Mouse (Mus musculus): ENCODE data around the gene Fgg. TPM values are rescaled to one million over a fixed set of nuclear protein-coding genes. Genes with fewer than 3 reads are reported as not detected.

The Fgg gene
- polyA plus RNA-seq, 1 experiment from 2014 or later, result 0.11 TPM

- H3K4me2 ChIP-seq (ENCODE audit: low read length), result no peak overlapping the region
- ATAC-seq, result no peak
- H3K9ac ChIP-seq (replicated peaks; ENCODE audit: low read depth, low read length), result no peak overlapping the region
- WGBS, result 83% methylated on average over 9 of the region's 9 CpGs
- no peaks in the 10 kb centered on the region for H3K36me3 ChIP-seq (ENCODE audit: control insufficient read depth, insufficient read depth)
- no peaks in the 10 kb centered on the region for H3K27me3 ChIP-seq (replicated peaks; ENCODE audit: control insufficient read depth, insufficient read depth, low read length)
- no peaks in the 10 kb centered on the region for H3K9me3 ChIP-seq (ENCODE audit: control insufficient read depth, low read length)
- peaks cover 8% of the 10 kb centered on the region for H3K4me1 ChIP-seq (replicated peaks; ENCODE audit: control insufficient read depth, insufficient read depth, low read length)
- no peak overlapping the region for H3K27ac ChIP-seq (ENCODE audit: low read length)
- no peak overlapping the region for H3K4me3 ChIP-seq (replicated peaks; ENCODE audit: low read length)
These were observed 7.5 kb upstream of the Fgg start for GRCm38 (mm10) chr3:82999995-83000394.

GRCm38 (mm10) chr3:83002191-83002590, 5.3 kb upstream of the Fgg start:
- no peaks in the 10 kb centered on the region for H3K9me3 ChIP-seq (ENCODE audit: control insufficient read depth, low read length)
- no peaks in the 10 kb centered on the region for H3K36me3 ChIP-seq (ENCODE audit: control insufficient read depth, insufficient read depth)
- WGBS, result 3% methylated on average over 2 of the region's 2 CpGs
- H3K4me1 ChIP-seq (replicated peaks; ENCODE audit: control insufficient read depth, insufficient read depth, low read length), result 0 out of 2 replicates have a peak, but pooled peaks cover 2% of the 10 kb centered on the region
- H3K27ac ChIP-seq (ENCODE audit: low read length), result no peak overlapping the region
- H3K4me2 ChIP-seq (ENCODE audit: low read length), result no peak overlapping the region
- no peak overlapping the region for H3K4me3 ChIP-seq (replicated peaks; ENCODE audit: low read length)
- ATAC-seq, result peak; percentile 49; the same call in 1 of the 2 replicates
- no peaks in the 10 kb centered on the region for H3K27me3 ChIP-seq (replicated peaks; ENCODE audit: control insufficient read depth, insufficient read depth, low read length)
- H3K9ac ChIP-seq (replicated peaks; ENCODE audit: low read depth, low read length), result no peak overlapping the region

DNA sequence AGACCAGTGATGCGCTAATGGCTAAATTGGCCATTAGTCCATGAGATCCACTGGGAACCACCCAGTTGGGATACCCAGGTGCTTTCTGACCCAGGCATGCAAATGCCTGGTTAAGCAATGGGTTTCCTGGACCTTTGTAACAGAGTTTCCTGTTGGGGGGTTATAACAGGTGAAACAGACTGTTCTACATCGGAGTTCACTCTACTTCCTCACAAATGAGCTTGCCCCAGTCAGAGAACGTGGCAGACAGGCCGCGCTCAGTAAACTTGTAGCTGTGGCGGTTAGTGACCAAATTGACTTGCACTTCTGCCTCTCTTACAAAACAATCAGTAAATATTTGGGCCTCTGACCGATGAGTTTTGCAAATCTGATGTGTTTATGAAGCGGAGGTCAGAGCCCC, 4.5 kb upstream of the Fgg start:
- 91% methylated on average over 8 of the region's 8 CpGs for WGBS
- ATAC-seq, result no peak
- H3K9me3 ChIP-seq (ENCODE audit: control insufficient read depth, low read length), result no peaks in the 10 kb centered on the region

DNA sequence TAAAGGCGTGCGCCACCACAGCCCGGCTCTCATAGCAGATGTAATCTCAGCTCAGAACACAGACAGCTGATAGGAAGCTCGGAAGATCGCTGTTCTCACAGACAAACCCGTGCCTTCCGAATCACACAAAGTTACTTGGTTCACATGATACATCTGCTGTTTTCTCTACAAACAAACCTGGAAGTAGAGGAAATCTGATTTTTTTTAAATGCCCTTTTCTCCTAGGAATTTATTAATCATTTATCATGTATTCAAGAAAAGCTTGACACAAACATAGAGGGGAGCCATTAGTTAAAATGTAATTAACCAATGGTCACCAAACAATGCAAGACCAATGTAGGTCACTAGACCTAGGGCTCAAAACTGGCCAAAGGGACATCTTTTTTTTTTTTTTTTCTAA, 2.7 kb upstream of the Fgg start:
- WGBS, result 96% methylated on average over 7 of the region's 7 CpGs
- no peaks in the 10 kb centered on the region for H3K9me3 ChIP-seq (ENCODE audit: control insufficient read depth, low read length)
- H3K36me3 ChIP-seq (ENCODE audit: control insufficient read depth, insufficient read depth), result no peaks in the 10 kb centered on the region
- no peak overlapping the region for H3K4me2 ChIP-seq (ENCODE audit: low read length)
- H3K4me3 ChIP-seq (replicated peaks; ENCODE audit: low read length), result no peak overlapping the region
- no peak overlapping the region for H3K27ac ChIP-seq (ENCODE audit: low read length)
- no peaks in the 10 kb centered on the region for H3K4me1 ChIP-seq (replicated peaks; ENCODE audit: control insufficient read depth, insufficient read depth, low read length)
- ATAC-seq, result no peak
- no peaks in the 10 kb centered on the region for H3K27me3 ChIP-seq (replicated peaks; ENCODE audit: control insufficient read depth, insufficient read depth, low read length)
- H3K9ac ChIP-seq (replicated peaks; ENCODE audit: low read depth, low read length), result no peak overlapping the region

More for the DNA sequence above, 4.5 kb upstream of the Fgg start:
- no peak overlapping the region for H3K27ac ChIP-seq (ENCODE audit: low read length)
- no peak overlapping the region for H3K4me2 ChIP-seq (ENCODE audit: low read length)
- H3K9ac ChIP-seq (replicated peaks; ENCODE audit: low read depth, low read length), result no peak overlapping the region
- H3K4me3 ChIP-seq (replicated peaks; ENCODE audit: low read length), result no peak overlapping the region
- 0 out of 2 replicates have a peak, but pooled peaks cover 2% of the 10 kb centered on the region for H3K4me1 ChIP-seq (replicated peaks; ENCODE audit: control insufficient read depth, insufficient read depth, low read length)
- no peaks in the 10 kb centered on the region for H3K27me3 ChIP-seq (replicated peaks; ENCODE audit: control insufficient read depth, insufficient read depth, low read length)
- H3K36me3 ChIP-seq (ENCODE audit: control insufficient read depth, insufficient read depth), result no peaks in the 10 kb centered on the region

DNA sequence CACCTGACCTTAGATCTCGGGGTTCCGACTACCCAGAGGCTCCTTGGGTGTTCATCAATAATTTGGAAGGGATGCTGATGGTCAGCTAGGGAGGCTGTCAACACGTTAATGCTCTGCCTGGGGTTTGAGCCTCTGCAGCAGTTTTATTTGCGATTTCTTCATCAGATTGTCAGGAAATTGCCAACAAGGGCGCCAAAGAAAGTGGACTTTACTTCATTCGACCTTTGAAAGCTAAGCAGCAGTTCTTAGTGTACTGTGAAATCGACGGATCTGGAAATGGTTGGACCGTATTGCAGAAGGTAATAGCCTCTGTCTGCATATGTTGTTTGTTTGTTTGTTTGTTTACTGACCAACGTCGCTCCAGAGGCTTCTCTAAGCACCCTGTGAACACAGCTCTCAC, 2.8 kb downstream of the Fgg start:
- no peak overlapping the region for H3K4me3 ChIP-seq (replicated peaks; ENCODE audit: low read length)
- 80% methylated on average over 11 of the region's 11 CpGs for WGBS
- H3K4me1 ChIP-seq (replicated peaks; ENCODE audit: control insufficient read depth, insufficient read depth, low read length), result no peaks in the 10 kb centered on the region
- no peaks in the 10 kb centered on the region for H3K9me3 ChIP-seq (ENCODE audit: control insufficient read depth, low read length)
- no peak overlapping the region for H3K9ac ChIP-seq (replicated peaks; ENCODE audit: low read depth, low read length)
- no peak overlapping the region for H3K4me2 ChIP-seq (ENCODE audit: low read length)
- no peaks in the 10 kb centered on the region for H3K36me3 ChIP-seq (ENCODE audit: control insufficient read depth, insufficient read depth)
- ATAC-seq, result no peak
- H3K27ac ChIP-seq (ENCODE audit: low read length), result no peak overlapping the region
- H3K27me3 ChIP-seq (replicated peaks; ENCODE audit: control insufficient read depth, insufficient read depth, low read length), result no peaks in the 10 kb centered on the region

GRCm38 (mm10) chr3:83011136-83011535, 3.6 kb downstream of the Fgg start:
- Histone ChIP-seq H3K27ac (ENCODE audit: low read length) (no peak overlapping the region), H3K4me2 (ENCODE audit: low read length) (no peak overlapping the region), H3K4me3 (replicated peaks; ENCODE audit: low read length) (no peak overlapping the region), H3K9me3 (ENCODE audit: control insufficient read depth, low read length) (no peaks in the 10 kb centered on the region), H3K27me3 (replicated peaks; ENCODE audit: control insufficient read depth, insufficient read depth, low read length) (no peaks in the 10 kb centered on the region), H3K4me1 (replicated peaks; ENCODE audit: control insufficient read depth, insufficient read depth, low read length) (no peaks in the 10 kb centered on the region), H3K36me3 (ENCODE audit: control insufficient read depth, insufficient read depth) (no peaks in the 10 kb centered on the region), H3K9ac (replicated peaks; ENCODE audit: low read depth, low read length) (no peak overlapping the region)
- 94% methylated on average over 4 of the region's 4 CpGs for WGBS
- no peak for ATAC-seq

GRCm38 (mm10) chr3:83011565-83011964, 4.0 kb downstream of the Fgg start:
- H3K27me3 ChIP-seq (replicated peaks; ENCODE audit: control insufficient read depth, insufficient read depth, low read length), result no peaks in the 10 kb centered on the region
- no peaks in the 10 kb centered on the region for H3K4me1 ChIP-seq (replicated peaks; ENCODE audit: control insufficient read depth, insufficient read depth, low read length)
- H3K36me3 ChIP-seq (ENCODE audit: control insufficient read depth, insufficient read depth), result no peaks in the 10 kb centered on the region
- H3K4me3 ChIP-seq (replicated peaks; ENCODE audit: low read length), result no peak overlapping the region
- no peak overlapping the region for H3K9ac ChIP-seq (replicated peaks; ENCODE audit: low read depth, low read length)
- H3K27ac ChIP-seq (ENCODE audit: low read length), result no peak overlapping the region
- H3K9me3 ChIP-seq (ENCODE audit: control insufficient read depth, low read length), result no peaks in the 10 kb centered on the region
- H3K4me2 ChIP-seq (ENCODE audit: low read length), result no peak overlapping the region
- ATAC-seq, result no peak
- 65% methylated on average over 4 of the region's 4 CpGs for WGBS

GRCm38 (mm10) chr3:83012636-83013035, 5.1 kb downstream of the Fgg start:
- 93% methylated on average over 19 of the region's 19 CpGs for WGBS
- Histone ChIP-seq H3K4me1 (replicated peaks; ENCODE audit: control insufficient read depth, insufficient read depth, low read length) (no peaks in the 10 kb centered on the region), H3K9me3 (ENCODE audit: control insufficient read depth, low read length) (no peaks in the 10 kb centered on the region), H3K27me3 (replicated peaks; ENCODE audit: control insufficient read depth, insufficient read depth, low read length) (no peaks in the 10 kb centered on the region), H3K27ac (ENCODE audit: low read length) (no peak overlapping the region), H3K9ac (replicated peaks; ENCODE audit: low read depth, low read length) (no peak overlapping the region), H3K36me3 (ENCODE audit: control insufficient read depth, insufficient read depth) (no peaks in the 10 kb centered on the region), H3K4me3 (replicated peaks; ENCODE audit: low read length) (no peak overlapping the region), H3K4me2 (ENCODE audit: low read length) (no peak overlapping the region)
- ATAC-seq, result no peak

DNA sequence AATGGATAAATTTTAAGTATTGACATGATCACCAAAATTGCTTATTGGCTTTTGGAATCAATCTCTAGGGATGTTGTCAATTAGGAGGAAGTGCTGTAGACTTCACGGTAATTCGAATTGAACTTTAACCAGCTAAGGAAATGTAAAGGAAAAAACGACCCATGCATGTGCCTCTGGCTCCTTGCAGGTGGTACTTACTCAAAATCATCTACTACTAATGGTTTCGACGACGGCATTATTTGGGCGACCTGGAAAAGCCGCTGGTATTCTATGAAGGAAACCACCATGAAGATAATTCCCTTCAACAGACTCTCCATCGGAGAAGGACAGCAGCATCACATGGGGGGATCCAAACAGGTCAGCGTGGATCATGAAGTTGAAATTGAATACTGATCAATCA, 6.4 kb downstream of the Fgg start:
- no peak for ATAC-seq
- Histone ChIP-seq H3K27me3 (replicated peaks; ENCODE audit: control insufficient read depth, insufficient read depth, low read length) (no peaks in the 10 kb centered on the region), H3K36me3 (ENCODE audit: control insufficient read depth, insufficient read depth) (no peaks in the 10 kb centered on the region), H3K9ac (replicated peaks; ENCODE audit: low read depth, low read length) (no peak overlapping the region), H3K4me1 (replicated peaks; ENCODE audit: control insufficient read depth, insufficient read depth, low read length) (no peaks in the 10 kb centered on the region), H3K27ac (ENCODE audit: low read length) (no peak overlapping the region), H3K4me3 (replicated peaks; ENCODE audit: low read length) (no peak overlapping the region), H3K9me3 (ENCODE audit: control insufficient read depth, low read length) (no peaks in the 10 kb centered on the region), H3K4me2 (ENCODE audit: low read length) (no peak overlapping the region)
- WGBS, result 91% methylated on average over 10 of the region's 10 CpGs

DNA sequence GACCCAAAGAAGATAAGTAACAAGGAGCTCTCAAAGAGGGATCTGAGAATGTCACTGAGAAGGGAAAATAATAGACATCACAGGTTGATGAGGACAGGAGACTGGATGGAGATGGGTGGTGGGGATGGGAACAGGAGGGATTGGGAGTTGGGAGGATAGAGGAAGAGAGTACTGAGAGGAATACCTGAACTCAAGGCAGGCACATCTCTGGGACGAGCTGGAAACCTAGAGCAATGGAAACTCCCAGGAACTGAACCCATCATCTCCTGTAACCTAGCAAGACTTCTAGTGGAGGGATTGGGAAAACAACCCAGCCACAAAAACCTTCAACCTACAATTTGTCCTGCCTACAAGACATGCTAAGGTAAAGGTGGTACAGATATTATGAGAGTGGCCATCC, 8.7 kb downstream of the Fgg start:
- no peak overlapping the region for H3K4me3 ChIP-seq (replicated peaks; ENCODE audit: low read length)
- H3K9me3 ChIP-seq (ENCODE audit: control insufficient read depth, low read length), result no peaks in the 10 kb centered on the region
- WGBS, result 88% methylated on average over 1 of the region's 1 CpGs
- H3K27me3 ChIP-seq (replicated peaks; ENCODE audit: control insufficient read depth, insufficient read depth, low read length), result no peaks in the 10 kb centered on the region
- no peak overlapping the region for H3K4me2 ChIP-seq (ENCODE audit: low read length)
- H3K36me3 ChIP-seq (ENCODE audit: control insufficient read depth, insufficient read depth), result no peaks in the 10 kb centered on the region
- no peak overlapping the region for H3K27ac ChIP-seq (ENCODE audit: low read length)
- ATAC-seq, result no peak
- H3K4me1 ChIP-seq (replicated peaks; ENCODE audit: control insufficient read depth, insufficient read depth, low read length), result no peaks in the 10 kb centered on the region
- H3K9ac ChIP-seq (replicated peaks; ENCODE audit: low read depth, low read length), result no peak overlapping the region

Measured in forebrain, embryonic 16.5 days (tissue).